Mouse (Mus musculus) ovary, postnatal 36 days (tissue): ENCODE results near the gene Onecut1.
A peak's percentile ranks its signal among the peaks of the same experiment; 100 is the strongest.

Source experiments
- DNase-seq: peaks from one replicate; pipeline ENCODE4 v3.0.0; 2022; ENCODE audit warnings: low spot score, mixed read lengths

Gene Onecut1

GRCm38 (mm10) chr9:74860461-74860860 is 1.3 kb upstream of the Onecut1 start:
- no peak for DNase-seq

GRCm38 (mm10) chr9:74862096-74862780 is 517 bp downstream of the Onecut1 start:
- DNase-seq, result no peak

- no peak for DNase-seq
These were observed 1.3 kb downstream of the Onecut1 start for GRCm38 (mm10) chr9:74862783-74863654.

- no peak for DNase-seq
These were observed 2.1 kb downstream of the Onecut1 start for GRCm38 (mm10) chr9:74863655-74864443.

- no peak for DNase-seq
These were observed 2.8 kb downstream of the Onecut1 start for GRCm38 (mm10) chr9:74864471-74864870.

GRCm38 (mm10) chr9:74866596-74867313 is 5.0 kb downstream of the Onecut1 start:
- no peak for DNase-seq

GRCm38 (mm10) chr9:74867641-74868205 is 6.0 kb downstream of the Onecut1 start:
- DNase-seq, result no peak

- peak; percentile 72 for DNase-seq
These were observed 6.7 kb downstream of the Onecut1 start for GRCm38 (mm10) chr9:74868336-74868950.

- peak; percentile 64 for DNase-seq
These were observed 9.4 kb downstream of the Onecut1 start for GRCm38 (mm10) chr9:74870960-74871688.

GRCm38 (mm10) chr9:74876328-74876727 is 14.6 kb downstream of the Onecut1 start:
- DNase-seq, result no peak

- no peak for DNase-seq
These were observed 16.0 kb downstream of the Onecut1 start for GRCm38 (mm10) chr9:74877709-74878108.

GRCm38 (mm10) chr9:74887866-74888265 is 26.1 kb downstream of the Onecut1 start:
- no peak for DNase-seq

GRCm38 (mm10) chr9:74896742-74897141 is 35.0 kb downstream of the Onecut1 start:
- DNase-seq, result no peak

- DNase-seq, result no peak
These were observed 35.8 kb downstream of the Onecut1 start for GRCm38 (mm10) chr9:74897375-74897982.

GRCm38 (mm10) chr9:74900141-74900540 is 38.4 kb downstream of the Onecut1 start:
- DNase-seq, result no peak

GRCm38 (mm10) chr9:74904866-74905508 is 43.3 kb downstream of the Onecut1 start:
- no peak for DNase-seq

- DNase-seq, result peak; percentile 24
These were observed 45.2 kb downstream of the Onecut1 start for GRCm38 (mm10) chr9:74906951-74907350.

- DNase-seq, result peak; percentile 73
These were observed 47.5 kb downstream of the Onecut1 start for GRCm38 (mm10) chr9:74909245-74909644.

- no peak for DNase-seq
These were observed 48.6 kb downstream of the Onecut1 start for GRCm38 (mm10) chr9:74910226-74910759.
